Mouse (Mus musculus) brain, embryonic 18.5 days (tissue): ENCODE results near the gene Rad23b.
A peak's percentile ranks its signal among the peaks of the same experiment; 100 is the strongest.
"Not testable (repeated sequence)": the region's sequence is repeated elsewhere in the genome, so short reads cannot be mapped to it uniquely, and the experiment has no call there.

Experiments used
- DNase-seq: peaks from one replicate; pipeline ENCODE4 v3.0.0-alpha.2; 2012; ENCODE audit warnings: low read depth, low spot score

The Rad23b gene

GRCm38 (mm10) chr4:55355845-55356244 is 6.0 kb downstream of the Rad23b start:
- no peak for DNase-seq

- no peak for DNase-seq
Measured at GRCm38 (mm10) chr4:55356726-55357125, 6.9 kb downstream of the Rad23b start.

- DNase-seq = no peak
Measured at GRCm38 (mm10) chr4:55363866-55364265, 14.0 kb downstream of the Rad23b start.

- no peak for DNase-seq
Measured at GRCm38 (mm10) chr4:55364374-55364773, 14.5 kb downstream of the Rad23b start.

- DNase-seq = no peak
Measured at GRCm38 (mm10) chr4:55366014-55366413, 16.2 kb downstream of the Rad23b start.

- DNase-seq = no peak
Measured at GRCm38 (mm10) chr4:55370127-55370526, 20.3 kb downstream of the Rad23b start.

- no peak for DNase-seq
Measured at GRCm38 (mm10) chr4:55371355-55371754, 21.5 kb downstream of the Rad23b start.

- no peak for DNase-seq
Measured at GRCm38 (mm10) chr4:55382350-55382749, 32.5 kb downstream of the Rad23b start.

GRCm38 (mm10) chr4:55386768-55387167 is 36.9 kb downstream of the Rad23b start:
- DNase-seq = no peak

GRCm38 (mm10) chr4:55391480-55391879 is 41.6 kb downstream of the Rad23b start:
- no peak for DNase-seq

GRCm38 (mm10) chr4:55392445-55392844 is 42.6 kb downstream of the Rad23b start:
- no peak for DNase-seq

- DNase-seq = no peak
Measured at GRCm38 (mm10) chr4:55397911-55398762, 48.3 kb downstream of the Rad23b start.

GRCm38 (mm10) chr4:55398901-55399300 is 49.1 kb downstream of the Rad23b start:
- DNase-seq = no peak

GRCm38 (mm10) chr4:55405329-55405728 is 55.5 kb downstream of the Rad23b start:
- no peak for DNase-seq

- DNase-seq = no peak
Measured at GRCm38 (mm10) chr4:55406558-55406957, 56.7 kb downstream of the Rad23b start.

- DNase-seq = no peak
Measured at GRCm38 (mm10) chr4:55408081-55408480, 58.2 kb downstream of the Rad23b start.

GRCm38 (mm10) chr4:55409025-55409424 is 59.2 kb downstream of the Rad23b start:
- DNase-seq = no peak

- not testable (repeated sequence) for DNase-seq
Measured at GRCm38 (mm10) chr4:55409578-55410224, 59.9 kb downstream of the Rad23b start.

GRCm38 (mm10) chr4:55415864-55416263 is 66.0 kb downstream of the Rad23b start:
- peak; percentile 56 for DNase-seq

- no peak for DNase-seq
Measured at GRCm38 (mm10) chr4:55426250-55426649, 76.4 kb downstream of the Rad23b start.
